Comparison of ENCODE assay signal across 22 mouse cellular contexts in the genomic region with DNA sequence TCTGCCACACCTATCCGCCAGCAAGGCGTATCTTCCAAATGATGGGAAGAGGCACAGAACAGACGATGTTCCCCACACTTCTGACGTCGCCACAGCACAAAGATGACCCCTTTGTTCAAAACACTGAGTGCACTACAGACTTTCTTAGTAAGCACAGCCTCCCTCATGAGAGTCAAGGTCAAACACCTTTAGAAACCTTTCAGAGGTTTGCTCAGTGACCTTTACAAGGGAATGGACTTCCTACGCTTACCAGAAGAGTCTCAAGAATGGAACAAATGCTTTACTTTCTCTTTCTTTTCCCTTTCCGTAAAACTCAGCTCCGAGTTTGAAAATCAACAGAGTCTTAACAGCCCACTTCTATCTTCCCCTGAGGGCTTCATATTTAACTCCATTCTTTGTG.
DNase-seq lines count a peak whose midpoint lies in the region; TF ChIP-seq lines count a peak whose summit lies in the region.
"Had no signal": no experiment of that assay in that cellular context is flagged by ENCODE, and none has a peak within 500 bp of the region (broad histone marks: within the 10 kb centered on the region; RNA-seq: fewer than 3 reads in every experiment).

No protein-coding gene starts in this region.

- H3K4me1 ChIP-seq in ES-E14 (ENCODE audit: control insufficient read depth in 2 of 2, insufficient read depth in 2 of 2, low read length in 2 of 2, poor library complexity in 1 of 2): no peaks in the 10 kb centered on the region
- H3K4me1 ChIP-seq: forebrain, embryonic 13.5 days; heart, embryonic 10.5 days; heart, embryonic 13.5 days had no signal

- DNase-seq in retina, postnatal 1 day: peak; percentile 39
- DNase-seq in retina, embryonic 14.5 days (ENCODE audit: low spot score): no peak
- no peak for DNase-seq in ES-E14 (ENCODE audit: low read depth, low spot score)
- peak; percentile 59 for DNase-seq in ZHBTc4 (ENCODE audit: low read depth, low spot score)
- no peak for DNase-seq in gastrocnemius, adult 8-10 months (ENCODE audit: low spot score in 2 of 2)
- DNase-seq in heart, adult 8-10 months (ENCODE audit: low spot score): no peak
- DNase-seq: adrenal gland, adult 8-10 months; adrenal gland, postnatal 36 days; cerebellum, adult 18-20 months; cerebellum, adult 9-10 months; cerebellum, postnatal 14 days; gastrocnemius, adult 2 months; gastrocnemius, postnatal 25 days; heart, adult 18-20 months; heart, postnatal 14 days; heart, postnatal 4 days had no signal

- no peak overlapping the region for H3K9ac ChIP-seq in ES-E14 (ENCODE audit: insufficient read depth, low read depth, low read length, poor library complexity, severe bottlenecking)
- H3K9ac ChIP-seq: forebrain, embryonic 13.5 days; heart, embryonic 13.5 days; hindbrain, embryonic 14.5 days had no signal

- no peaks in the 10 kb centered on the region for H3K9me3 ChIP-seq in ES-E14 (ENCODE audit: control insufficient read depth, insufficient read depth, low read depth, low read length)
- H3K9me3 ChIP-seq: forebrain, embryonic 10.5 days; forebrain, embryonic 13.5 days; heart, embryonic 10.5 days; heart, embryonic 13.5 days had no signal

- in situ Hi-C loops in ES-E14 (cut with MboI; ENCODE audit: low sequenced_read_pairs in 2 of 2, unreplicated experiment in 2 of 2): no loop called here

- H3K4me3 ChIP-seq in ES-E14 (ENCODE audit: insufficient read depth in 1 of 2, low read depth in 1 of 2, low read length in 2 of 2, poor library complexity in 1 of 2, severe bottlenecking in 1 of 2): no peak overlapping the region
- H3K4me3 ChIP-seq: forebrain, embryonic 10.5 days; forebrain, embryonic 13.5 days; gastrocnemius, adult 2 months; heart, embryonic 10.5 days; heart, embryonic 13.5 days had no signal

- H3K27ac ChIP-seq in ES-E14 (ENCODE audit: insufficient read depth, low read depth, low read length, poor library complexity, severe bottlenecking): no peak overlapping the region
- H3K27ac ChIP-seq: forebrain, embryonic 10.5 days; forebrain, embryonic 13.5 days; gastrocnemius, adult 2 months; heart, embryonic 10.5 days; heart, embryonic 13.5 days; hindbrain, embryonic 14.5 days; hindbrain, postnatal 0 days had no signal

- no peaks in the 10 kb centered on the region for H3K36me3 ChIP-seq in ES-E14 (ENCODE audit: control insufficient read depth, insufficient read depth, low read length, poor library complexity, severe bottlenecking)
- H3K36me3 ChIP-seq: forebrain, embryonic 10.5 days; heart, embryonic 10.5 days; heart, embryonic 13.5 days had no signal

TF ChIP-seq in ES-E14, 5 proteins besides CTCF, POLR2A, EP300 and RAD21:
- TF ChIP-seq ZNF384 (IDR thresholded peaks at IDR 0.05; ENCODE audit: low read depth, low read length) (no peak), ZC3H11A (IDR thresholded peaks at IDR 0.05; ENCODE audit: borderline replicate concordance, low read depth, low read length) (0 out of 2 replicates have a peak, but pooled peaks have one; percentile 9), MAFK (IDR thresholded peaks at IDR 0.05; ENCODE audit: insufficient read depth, low read depth, low read length) (no peak), CHD2 (IDR thresholded peaks at IDR 0.05; ENCODE audit: low read depth, low read length) (no peak), HCFC1 (IDR thresholded peaks at IDR 0.05; ENCODE audit: borderline replicate concordance, insufficient read depth, low read length) (no peak)

Comparison
In these comparisons a context has a peak if more than half of its experiments do, and no peak if none do; other contexts are left out.
1. DNase-seq: peak in retina, postnatal 1 day (single experiment) and ZHBTc4 (single experiment); none in retina, embryonic 14.5 days (single experiment), ES-E14 (single experiment), gastrocnemius, adult 8-10 months (0 of 2) and heart, adult 8-10 months (single experiment).